Mouse (Mus musculus) CH12.LX (cell line): ENCODE measurements around the gene Npas3. TPM values are rescaled to one million over a fixed set of nuclear protein-coding genes. Genes with fewer than 3 reads are reported as not detected.

ENCODE experiments used
- DNase-seq: peaks from one replicate; pipeline ENCODE4 v3.0.0-alpha.2; 2013; ENCODE audit errors: extremely low read depth
- H3K27ac ChIP-seq: 2 replicates; pipeline ENCODE4 v1.5.1; 2012; ENCODE audit warnings: low read depth, mild to moderate bottlenecking, control low read depth, moderate library complexity; ENCODE audit not compliant: insufficient read depth
- H3K27me3 ChIP-seq: replicated peaks from 2 replicates; pipeline ENCODE3; 2012; ENCODE audit warnings: inconsistent platforms
- H3K36me3 ChIP-seq, 2 experiments: replicated peaks in 1 of 2; 2 replicates each; pipeline versions ENCODE3 to v1.6.1; 2012; ENCODE audit warnings: inconsistent platforms in 1 of 2, low read length in 1 of 2, mild to moderate bottlenecking in 1 of 2, mixed read lengths in 1 of 2, moderate library complexity in 1 of 2; ENCODE audit not compliant: control insufficient read depth in 1 of 2, insufficient read depth in 1 of 2
- H3K4me1 ChIP-seq, 2 experiments: 2 replicates each; pipeline ENCODE4 v1.6.1; 2012; ENCODE audit warnings: inconsistent platforms in 1 of 2, moderate library complexity in 1 of 2; ENCODE audit not compliant: insufficient read depth in 2 of 2, control insufficient read depth in 1 of 2
- H3K4me2 ChIP-seq: 2 replicates; pipeline ENCODE4 v1.6.1; 2012; ENCODE audit warnings: low read depth, mild to moderate bottlenecking, control low read depth; ENCODE audit not compliant: poor library complexity, insufficient read depth, severe bottlenecking
- H3K4me3 ChIP-seq, 3 experiments: fragments of 150-350 bp in 1 of 3; sonication (generic) in 1 of 3; replicated peaks in 1 of 3; 2 replicates each; pipeline versions ENCODE3 to v1.5.1; 2011 to 2012; ENCODE audit warnings: low read depth in 2 of 3, low read length in 2 of 3, mild to moderate bottlenecking in 2 of 3, moderate library complexity in 2 of 3, control low read depth in 1 of 3, improper control_type of control experiment in 1 of 3, inconsistent platforms in 1 of 3, mixed read lengths in 1 of 3; ENCODE audit not compliant: poor library complexity in 1 of 3
- H3K79me2 ChIP-seq: replicated peaks from 2 replicates; pipeline ENCODE4 v1.6.1; 2012; ENCODE audit warnings: mild to moderate bottlenecking, moderate library complexity; ENCODE audit not compliant: control insufficient read depth, poor library complexity, insufficient read depth, severe bottlenecking; ENCODE audit errors: extremely low read depth
- H3K9ac ChIP-seq: 2 replicates; pipeline ENCODE4 v1.6.1; 2012; ENCODE audit warnings: low read depth, mild to moderate bottlenecking, control low read depth, moderate library complexity; ENCODE audit not compliant: insufficient read depth
- H3K9me3 ChIP-seq: replicated peaks from 2 replicates; pipeline ENCODE3; 2012; ENCODE audit warnings: low read length, inconsistent platforms, mixed read lengths
- BHLHE40 ChIP-seq: IDR thresholded peaks from 2 replicates; pipeline ENCODE4 v1.6.1; 2011; ENCODE audit warnings: mild to moderate bottlenecking, low read depth, low read length, improper control_type of control experiment
- CTCF ChIP-seq, 2 experiments: IDR thresholded peaks in 1 of 2; conservative IDR thresholded peaks in 1 of 2; 2 replicates each; pipeline ENCODE4 v1.5.1; 2011 to 2012; ENCODE audit warnings: low read depth in 2 of 2, low read length in 2 of 2, improper control_type of control experiment in 1 of 2, inconsistent platforms in 1 of 2, mild to moderate bottlenecking in 1 of 2, moderate library complexity in 1 of 2
- ETS1 ChIP-seq: conservative IDR thresholded peaks from 2 replicates; pipeline ENCODE4 v1.6.1; 2012; ENCODE audit warnings: low read depth, mild to moderate bottlenecking, inconsistent platforms, low read length, improper control_type of control experiment, moderate library complexity
- HCFC1 ChIP-seq: IDR thresholded peaks from 2 replicates; pipeline ENCODE4 v1.6.1; 2012; ENCODE audit warnings: low read depth, mild to moderate bottlenecking, inconsistent platforms, low read length, improper control_type of control experiment
- MAZ ChIP-seq: IDR thresholded peaks from 2 replicates; pipeline ENCODE4 v1.6.1; 2012; ENCODE audit warnings: low read depth, mild to moderate bottlenecking, inconsistent platforms, low read length, improper control_type of control experiment, moderate library complexity
- MXI1 ChIP-seq: IDR thresholded peaks from 2 replicates; pipeline ENCODE4 v1.6.1; 2011; ENCODE audit warnings: mild to moderate bottlenecking, low read depth, low read length, improper control_type of control experiment
- MYC ChIP-seq: IDR thresholded peaks from 2 replicates; pipeline ENCODE4 v1.6.1; 2011; ENCODE audit warnings: low read depth, mild to moderate bottlenecking, improper control_type of control experiment, low read length
- POLR2A ChIP-seq: IDR thresholded peaks from 2 replicates; pipeline ENCODE4 v1.6.1; 2011; ENCODE audit warnings: low read depth, mild to moderate bottlenecking, improper control_type of control experiment, low read length
- POLR2AphosphoS2 ChIP-seq: IDR thresholded peaks from 2 replicates; pipeline ENCODE4 v1.6.1; 2011; ENCODE audit warnings: low read depth, low read length, improper control_type of control experiment
- RCOR1 ChIP-seq: conservative IDR thresholded peaks from 2 replicates; pipeline ENCODE4 v1.6.1; 2012; ENCODE audit warnings: low read depth, mild to moderate bottlenecking, inconsistent platforms, low read length, improper control_type of control experiment
- TBP ChIP-seq: conservative IDR thresholded peaks from 2 replicates; pipeline ENCODE4 v1.6.1; 2011; ENCODE audit warnings: low read depth, low read length, improper control_type of control experiment
- TCF12 ChIP-seq: IDR thresholded peaks from 2 replicates; pipeline ENCODE4 v1.6.1; 2014; ENCODE audit warnings: low read depth, mild to moderate bottlenecking, inconsistent platforms, low read length, improper control_type of control experiment
- UBTF ChIP-seq: IDR thresholded peaks from 2 replicates; pipeline ENCODE4 v1.6.1; 2012; ENCODE audit warnings: low read depth, mild to moderate bottlenecking, inconsistent platforms, low read length, improper control_type of control experiment, moderate library complexity
- USF1 ChIP-seq: IDR thresholded peaks from 2 replicates; pipeline ENCODE4 v1.6.1; 2014; ENCODE audit warnings: low read depth, mild to moderate bottlenecking, inconsistent platforms, low read length, improper control_type of control experiment
- ZKSCAN1 ChIP-seq: IDR thresholded peaks from 2 replicates; pipeline ENCODE4 v1.6.1; 2012; ENCODE audit warnings: low read depth, inconsistent platforms, low read length, improper control_type of control experiment, borderline replicate concordance
- ZNF384 ChIP-seq: IDR thresholded peaks from 2 replicates; pipeline ENCODE4 v1.6.1; 2012; ENCODE audit warnings: low read depth, low read length, improper control_type of control experiment, inconsistent platforms
- dilution Hi-C: fragments of 300-500 bp; cut with MboI; formaldehyde crosslinking; loops from 2 replicates; pipeline ENCODE4 v1.14.3; 2020; ENCODE audit warnings: low sequenced_read_pairs; ENCODE audit not compliant: extremely low pct_unique_long_range_greater_than_20kb, extremely low pct_ligation_motif_present
- in situ Hi-C: fragments of 300-500 bp; cut with MboI; formaldehyde crosslinking; loops from 3 replicates; pipeline ENCODE4 v1.14.3; 2019; ENCODE audit warnings: low sequenced_read_pairs, low pct_ligation_motif_present, low pct_unique_long_range_greater_than_20kb, mixed read lengths
- polyA plus RNA-seq: library from polyadenylated mRNA; unstranded; fragments of >175 nt; gene quantifications from 2 replicates; pipeline ENCODE4 v1.2.1, GENCODE M21; 2012; ENCODE audit warnings: low read depth; ENCODE audit not compliant: insufficient read length
- total RNA-seq, 2 experiments: library from RNA; depleted of rRNA; stranded (reverse); fragments of 300-350 nt in 1 of 2; fragments of >200 nt in 1 of 2; gene quantifications; 2 replicates each; pipeline ENCODE4 v1.2.3; 2012 to 2014

The Npas3 gene
- total and polyA plus RNA-seq, 3 experiments = 0.13 TPM; not detected in 1

DNA sequence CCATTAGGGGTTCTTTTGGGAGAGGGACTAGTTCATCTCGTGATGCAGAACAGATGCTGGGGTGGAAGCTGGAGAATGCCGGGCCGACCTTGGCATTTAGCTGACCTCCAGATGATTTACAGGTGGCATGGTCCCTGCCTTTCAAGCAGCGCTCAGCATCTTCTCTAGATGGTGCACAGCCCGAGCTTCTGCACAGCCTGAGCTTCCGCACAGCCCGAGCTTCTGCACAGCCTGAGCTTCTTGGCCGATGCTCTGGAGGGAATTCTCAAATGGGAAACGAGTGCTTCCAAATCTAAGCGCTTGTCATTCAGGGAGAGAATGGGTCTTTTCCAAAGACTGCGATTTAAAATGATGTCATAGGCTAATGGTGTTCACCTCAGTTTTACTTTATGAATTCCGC, 72.5 kb downstream of the Npas3 start:
- no peaks in the 10 kb centered on the region for H3K36me3 ChIP-seq
- in situ Hi-C loops (no loop called here), dilution Hi-C loops (no loop called here)

GRCm38 (mm10) chr12:53321944-53322343, 73.5 kb downstream of the Npas3 start:
- Histone ChIP-seq H3K27ac (no peak overlapping the region), H3K36me3 (no peaks in the 10 kb centered on the region), H3K27me3 (no peaks in the 10 kb centered on the region), H3K4me3 (no peak overlapping the region), H3K4me1 (no peaks in the 10 kb centered on the region), H3K9ac (no peak overlapping the region), H3K79me2 (no peaks in the 10 kb centered on the region), H3K4me2 (no peak overlapping the region), H3K9me3 (no peaks in the 10 kb centered on the region)
- TF ChIP-seq MAZ = no peak
- TF ChIP-seq CTCF (conservative IDR thresholded peaks at IDR 0.05 in 1 of 2, IDR thresholded peaks at IDR 0.05 in 1 of 2; ENCODE audit: low read depth in 2 of 2, low read length in 2 of 2) = no peak
- TF ChIP-seq MXI1 = no peak
- TF ChIP-seq BHLHE40 = no peak
- TF ChIP-seq MYC = no peak
- TF ChIP-seq POLR2A = no peak
- TF ChIP-seq RCOR1 = no peak
- no peak for TF ChIP-seq ETS1
- no peak for TF ChIP-seq TCF12
- TF ChIP-seq HCFC1 = no peak
- TF ChIP-seq POLR2AphosphoS2 = no peak
- TF ChIP-seq ZKSCAN1 = no peak
- no peak for TF ChIP-seq UBTF
- no peak for TF ChIP-seq TBP
- in situ Hi-C loops (no loop called here), dilution Hi-C loops (no loop called here)
- DNase-seq = no peak

More for the DNA sequence above, 72.5 kb downstream of the Npas3 start:
- no peak for DNase-seq
- Histone ChIP-seq H3K27ac (no peak overlapping the region), H3K27me3 (no peaks in the 10 kb centered on the region), H3K9me3 (no peaks in the 10 kb centered on the region), H3K4me3 (no peak overlapping the region), H3K4me1 (no peaks in the 10 kb centered on the region), H3K79me2 (no peaks in the 10 kb centered on the region), H3K9ac (no peak overlapping the region), H3K4me2 (no peak overlapping the region)
- TF ChIP-seq ZNF384 (no peak), POLR2A (no peak), USF1 (no peak), RCOR1 (no peak), UBTF (no peak)
